Mouse (Mus musculus) lung, postnatal 14 days (tissue): ENCODE data around the gene Pkp1.

ENCODE experiments used
- DNase-seq: peaks from one replicate; pipeline ENCODE4 v3.0.0; 2021

Gene Pkp1

GRCm38 (mm10) chr1:135906736-135907135 is 12.3 kb downstream of the Pkp1 start:
- peak; percentile 12 for DNase-seq

- no peak for DNase-seq
These were observed 19.0 kb downstream of the Pkp1 start for GRCm38 (mm10) chr1:135899991-135900515.

- DNase-seq, result no peak
These were observed 19.7 kb downstream of the Pkp1 start for GRCm38 (mm10) chr1:135899295-135899694.

- no peak for DNase-seq
These were observed 23.6 kb downstream of the Pkp1 start for GRCm38 (mm10) chr1:135895367-135895766.

- no peak for DNase-seq
These were observed 25.6 kb downstream of the Pkp1 start for GRCm38 (mm10) chr1:135893377-135893776.

- DNase-seq, result no peak
These were observed 26.2 kb downstream of the Pkp1 start for GRCm38 (mm10) chr1:135892764-135893163.

- no peak for DNase-seq
These were observed 26.8 kb downstream of the Pkp1 start for GRCm38 (mm10) chr1:135892233-135892632.

GRCm38 (mm10) chr1:135891424-135892216 is 27.4 kb downstream of the Pkp1 start:
- DNase-seq, result no peak

GRCm38 (mm10) chr1:135889461-135890185 is 29.4 kb downstream of the Pkp1 start:
- no peak for DNase-seq

GRCm38 (mm10) chr1:135882385-135883109 is 36.5 kb downstream of the Pkp1 start:
- peak; percentile 70 for DNase-seq

GRCm38 (mm10) chr1:135877248-135877647 is 41.8 kb downstream of the Pkp1 start:
- no peak for DNase-seq

- DNase-seq, result no peak
These were observed 46.0 kb downstream of the Pkp1 start for GRCm38 (mm10) chr1:135872991-135873390.

- DNase-seq, result no peak
These were observed 50.4 kb downstream of the Pkp1 start for GRCm38 (mm10) chr1:135868570-135868969.

GRCm38 (mm10) chr1:135865518-135866194 is 53.4 kb downstream of the Pkp1 start:
- peak; percentile 87 for DNase-seq

- no peak for DNase-seq
These were observed 54.2 kb downstream of the Pkp1 start for GRCm38 (mm10) chr1:135864830-135865229.

- DNase-seq, result no peak
These were observed 55.1 kb downstream of the Pkp1 start for GRCm38 (mm10) chr1:135863786-135864335.

- DNase-seq, result no peak
These were observed 56.4 kb downstream of the Pkp1 start for GRCm38 (mm10) chr1:135862561-135862960.

- no peak for DNase-seq
These were observed 56.9 kb downstream of the Pkp1 start for GRCm38 (mm10) chr1:135861980-135862552.

GRCm38 (mm10) chr1:135861091-135861490 is 57.9 kb downstream of the Pkp1 start:
- DNase-seq, result no peak

GRCm38 (mm10) chr1:135858533-135858932 is 60.5 kb downstream of the Pkp1 start:
- DNase-seq, result no peak

GRCm38 (mm10) chr1:135857137-135857775 is 61.8 kb downstream of the Pkp1 start:
- no peak for DNase-seq
